Mouse (Mus musculus) brain, adult 10 weeks (tissue): ENCODE data around the gene Calm5. TPM values are rescaled to one million over a fixed set of nuclear protein-coding genes. Genes with fewer than 3 reads are reported as not detected.

ENCODE experiments used
- polyA plus RNA-seq: library from polyadenylated mRNA; stranded (reverse); fragments of 350-450 nt; fragmentation: Illumina TruSeq; extraction: RNeasy Lipid Tissue Mini Kit (QIAGEN cat#74804); gene quantifications from one replicate; pipeline ENCODE4 v1.2.3, GENCODE M21; 2015; ENCODE audit warnings: low read depth, low replicate concordance

Gene Calm5
- polyA plus RNA-seq = not detected

GRCm38 (mm10) chr13:3853648-3854333 is at the start of gene Calm5:
TSS of gene Calm5 (plus strand) at chr13:3854173.

GRCm38 (mm10) chr13:3804186-3804585 is 49.8 kb upstream of the Calm5 start, which contains the start of gene Calml3:
TSS of gene Calml3 (minus strand) at chr13:3804316.

GRCm38 (mm10) chr13:3837312-3837807 is 16.6 kb upstream of the Calm5 start, which contains the start of gene Calm4:
TSS of gene Calm4 (plus strand) at chr13:3837757.

Other genes with a start within 250 kb of the Calm5 start
- 13.9 TPM for gene Fam208b, start 243.1 kb upstream of the Calm5 start, polyA plus RNA-seq
- 36.3 TPM for gene Asb13, start 220.1 kb upstream of the Calm5 start, polyA plus RNA-seq
- gene Calml3, start 49.9 kb upstream of the Calm5 start, polyA plus RNA-seq = not detected
- gene Calm4, start 16.4 kb upstream of the Calm5 start, polyA plus RNA-seq = not detected
- 23.8 TPM for gene Net1, start 64.0 kb downstream of the Calm5 start, polyA plus RNA-seq
- not detected for gene Tubal3, start 64.1 kb downstream of the Calm5 start, polyA plus RNA-seq
- gene Ucn3, start 91.2 kb downstream of the Calm5 start, polyA plus RNA-seq = not detected
- gene Akr1c14, start 194.8 kb downstream of the Calm5 start, polyA plus RNA-seq = 4.1 TPM